Mouse (Mus musculus) hindbrain, embryonic 15.5 days (tissue): ENCODE results near the gene Brd3. TPM values are rescaled to one million over a fixed set of nuclear protein-coding genes. Genes with fewer than 3 reads are reported as not detected.
"Not testable (repeated sequence)": the region's sequence is repeated elsewhere in the genome, so short reads cannot be mapped to it uniquely, and the experiment has no call there.

Source experiments
- ATAC-seq: fragments of 200-750 bp; cut with Nextera tagmentation; 2 replicates; pipeline ENCODE4 v1.8.0; 2017; ENCODE audit warnings: low read depth, moderate number of reproducible peaks, moderate TSS enrichment; ENCODE audit not compliant: low FRiP score
- H3K27ac ChIP-seq: fragments of 300-500 bp; sonication (generic); replicated peaks from 2 replicates; pipeline ENCODE4 v1.5.1; 2015; ENCODE audit warnings: mild to moderate bottlenecking, inconsistent platforms
- H3K27me3 ChIP-seq: fragments of 300-500 bp; sonication (generic); 2 replicates; pipeline ENCODE4 v1.6.1; 2015; ENCODE audit warnings: control low read depth, inconsistent platforms
- H3K36me3 ChIP-seq: fragments of 300-500 bp; sonication (generic); 2 replicates; pipeline ENCODE4 v1.6.1; 2015; ENCODE audit warnings: control low read depth, inconsistent platforms
- H3K4me1 ChIP-seq: fragments of 300-500 bp; sonication (generic); replicated peaks from 2 replicates; pipeline ENCODE4 v1.6.1; 2015; ENCODE audit warnings: control low read depth, inconsistent platforms
- H3K4me2 ChIP-seq: fragments of 300-500 bp; sonication (generic); 2 replicates; pipeline ENCODE4 v1.6.1; 2015; ENCODE audit warnings: moderate library complexity, mild to moderate bottlenecking, inconsistent platforms
- H3K4me3 ChIP-seq: fragments of 300-500 bp; sonication (generic); 2 replicates; pipeline ENCODE4 v1.5.1; 2015; ENCODE audit warnings: mild to moderate bottlenecking, inconsistent platforms
- H3K9ac ChIP-seq: fragments of 300-500 bp; sonication (generic); 2 replicates; pipeline ENCODE4 v1.6.1; 2015; ENCODE audit warnings: inconsistent platforms
- H3K9me3 ChIP-seq: fragments of 300-500 bp; sonication (generic); 2 replicates; pipeline ENCODE4 v1.6.1; 2016; ENCODE audit warnings: control low read depth, inconsistent platforms
- WGBS: fragments of 180-500 bp; shearing (Covaris S2); methylation state at CpG from one replicate; pipeline ENCODE4 v1.1.7; 2015; 5-methylcytosine and 5-hydroxymethylcytosine counted together
- polyA plus RNA-seq: library from polyadenylated mRNA; unstranded; fragments of >200 nt; fragmentation: Nextera tagmentation; extraction: Ambion mirVana; gene quantifications from 2 replicates; pipeline ENCODE4 v1.2.1, GENCODE M21; 2015

Brd3 gene
- polyA plus RNA-seq, 1 experiment from 2014 or later, result 132 TPM

- no peaks in the 10 kb centered on the region for H3K27me3 ChIP-seq
- H3K4me1 ChIP-seq, result peaks cover 20% of the 10 kb centered on the region
- H3K4me2 ChIP-seq, result peak overlapping the region; percentile 71
- peak overlapping the region; percentile 89 for H3K27ac ChIP-seq
- H3K9ac ChIP-seq, result peak overlapping the region; percentile 53
- peaks cover 19% of the 10 kb centered on the region for H3K36me3 ChIP-seq
- peak overlapping the region; percentile 43 for H3K4me3 ChIP-seq
- WGBS, result under 1% methylated on average over 46 of the region's 46 CpGs
- H3K9me3 ChIP-seq, result no peaks in the 10 kb centered on the region
- peak; percentile 99 for ATAC-seq
These were observed 32.5 kb upstream of the Brd3 start for GRCm38 (mm10) chr2:27539772-27540514.

GRCm38 (mm10) chr2:27539336-27539735 lies 31.9 kb upstream of the Brd3 start:
- WGBS, result 27% methylated on average over 5 of the region's 5 CpGs
- peak overlapping the region; percentile 71 for H3K4me2 ChIP-seq
- peak overlapping the region; percentile 25; the same call in 1 of the 2 replicates for H3K9ac ChIP-seq
- no peak for ATAC-seq
- peaks cover 20% of the 10 kb centered on the region for H3K4me1 ChIP-seq
- peaks cover 25% of the 10 kb centered on the region for H3K36me3 ChIP-seq
- H3K27me3 ChIP-seq, result no peaks in the 10 kb centered on the region
- peak overlapping the region; percentile 89 for H3K27ac ChIP-seq
- peak overlapping the region; percentile 43 for H3K4me3 ChIP-seq
- no peaks in the 10 kb centered on the region for H3K9me3 ChIP-seq

DNA sequence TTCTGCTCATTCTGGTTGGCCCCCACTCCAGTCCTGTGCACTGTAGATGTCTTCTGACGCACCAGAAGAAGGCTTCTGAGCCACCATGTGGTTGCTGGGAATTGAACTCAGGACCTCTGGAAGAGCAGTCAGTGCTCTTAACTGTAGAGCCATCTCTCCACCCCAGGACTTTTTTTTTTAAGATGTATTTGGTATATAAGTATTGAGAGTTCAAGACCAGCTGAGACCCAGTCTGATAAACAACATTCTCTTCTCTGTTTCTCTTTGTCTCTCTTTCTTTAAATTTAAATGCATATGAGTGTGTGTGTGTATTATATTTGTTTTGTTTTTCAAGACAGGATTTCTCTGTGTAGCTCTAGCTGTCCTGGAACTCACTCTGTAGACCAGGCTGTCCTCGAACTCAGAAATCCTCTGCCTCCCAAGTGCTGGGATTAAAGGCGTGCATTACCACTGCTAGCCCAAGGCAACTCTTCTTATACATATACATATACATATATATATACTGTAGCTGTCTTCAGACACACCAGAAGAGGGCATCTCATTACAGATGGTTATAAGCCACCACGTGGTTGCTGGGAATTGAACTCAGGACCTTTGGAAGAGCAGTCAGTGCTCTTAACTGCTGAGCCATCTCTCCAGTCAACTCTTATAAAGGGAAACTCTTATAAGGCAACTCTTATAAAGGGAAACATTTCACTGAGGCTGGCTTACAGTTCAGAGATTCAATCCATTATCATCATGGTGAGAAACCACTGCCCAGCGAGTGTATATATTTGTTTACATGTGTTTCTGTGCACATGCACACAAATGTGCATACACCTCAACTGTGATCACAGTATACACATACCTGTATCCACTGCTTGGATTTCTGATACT lies 31.2 kb upstream of the Brd3 start:
- 66% methylated on average over 5 of the region's 5 CpGs for WGBS
- H3K4me3 ChIP-seq, result peak overlapping the region; percentile 43
- not testable (repeated sequence) for H3K9me3 ChIP-seq, ATAC-seq, H3K27me3 ChIP-seq
- H3K4me2 ChIP-seq, result peak overlapping the region; percentile 71
- peaks cover 31% of the 10 kb centered on the region for H3K36me3 ChIP-seq
- peak overlapping the region; percentile 25; the same call in 1 of the 2 replicates for H3K9ac ChIP-seq
- H3K4me1 ChIP-seq, result peaks cover 20% of the 10 kb centered on the region
- peak overlapping the region; percentile 89 for H3K27ac ChIP-seq

GRCm38 (mm10) chr2:27518283-27518682 lies 10.8 kb upstream of the Brd3 start:
- Histone ChIP-seq H3K4me1 (peaks cover 33% of the 10 kb centered on the region), H3K27me3 (no peaks in the 10 kb centered on the region), H3K9ac (no peak overlapping the region), H3K4me3 (no peak overlapping the region), H3K36me3 (peaks cover 26% of the 10 kb centered on the region), H3K9me3 (no peaks in the 10 kb centered on the region), H3K4me2 (no peak overlapping the region), H3K27ac (no peak overlapping the region)
- ATAC-seq, result no peak
- 95% methylated on average over 3 of the region's 3 CpGs for WGBS

- Histone ChIP-seq H3K4me2 (peak overlapping the region; percentile 94), H3K9me3 (no peaks in the 10 kb centered on the region), H3K4me3 (peak overlapping the region; percentile 77), H3K27me3 (no peaks in the 10 kb centered on the region), H3K4me1 (peaks cover 33% of the 10 kb centered on the region), H3K27ac (no peak overlapping the region), H3K36me3 (peaks cover 26% of the 10 kb centered on the region), H3K9ac (peak overlapping the region; percentile 90; the same call in 1 of the 2 replicates)
- no peak for ATAC-seq
- WGBS, result 15% methylated on average over 1 of the region's 1 CpGs
These were observed 8.8 kb upstream of the Brd3 start for GRCm38 (mm10) chr2:27516289-27516688.

- ATAC-seq, result peak; percentile 38
- H3K4me1 ChIP-seq, result peaks cover 33% of the 10 kb centered on the region
- under 1% methylated on average over 40 of the region's 40 CpGs for WGBS
- H3K4me3 ChIP-seq, result peak overlapping the region; percentile 77
- no peaks in the 10 kb centered on the region for H3K27me3 ChIP-seq
- peaks cover 23% of the 10 kb centered on the region for H3K36me3 ChIP-seq
- peak overlapping the region; percentile 94 for H3K4me2 ChIP-seq
- no peaks in the 10 kb centered on the region for H3K9me3 ChIP-seq
- H3K27ac ChIP-seq, result peak overlapping the region; percentile 91
- H3K9ac ChIP-seq, result peak overlapping the region; percentile 90
These were observed 8.1 kb upstream of the Brd3 start for GRCm38 (mm10) chr2:27515341-27516166.

GRCm38 (mm10) chr2:27514639-27515328 lies 7.3 kb upstream of the Brd3 start, which contains the start of gene Wdr5:
Gene Wdr5 (plus strand): TSS chr2:27515157.
- WGBS, result under 1% methylated on average over 57 of the region's 57 CpGs
- no peaks in the 10 kb centered on the region for H3K27me3 ChIP-seq
- H3K27ac ChIP-seq, result peak within 1 kb of the TSS; percentile 91
- H3K4me2 ChIP-seq, result peak within 1 kb of the TSS; percentile 94
- peak within 1 kb of the TSS; percentile 90 for H3K9ac ChIP-seq
- H3K9me3 ChIP-seq, result no peaks in the 10 kb centered on the region
- peaks cover 33% of the 10 kb centered on the region for H3K4me1 ChIP-seq
- peak within 1 kb of the TSS; percentile 77 for H3K4me3 ChIP-seq
- peaks cover 15% of the 10 kb centered on the region for H3K36me3 ChIP-seq
- peak; percentile 94 for ATAC-seq

- WGBS, result 66% methylated on average over 5 of the region's 5 CpGs
- ATAC-seq, result no peak
- Histone ChIP-seq H3K36me3 (peaks cover 6% of the 10 kb centered on the region), H3K4me2 (peak overlapping the region; percentile 94), H3K9ac (peak overlapping the region; percentile 90), H3K27ac (peak overlapping the region; percentile 91), H3K27me3 (no peaks in the 10 kb centered on the region), H3K4me1 (peaks cover 33% of the 10 kb centered on the region), H3K9me3 (no peaks in the 10 kb centered on the region), H3K4me3 (peak overlapping the region; percentile 77)
These were observed 6.4 kb upstream of the Brd3 start for GRCm38 (mm10) chr2:27513861-27514260.

DNA sequence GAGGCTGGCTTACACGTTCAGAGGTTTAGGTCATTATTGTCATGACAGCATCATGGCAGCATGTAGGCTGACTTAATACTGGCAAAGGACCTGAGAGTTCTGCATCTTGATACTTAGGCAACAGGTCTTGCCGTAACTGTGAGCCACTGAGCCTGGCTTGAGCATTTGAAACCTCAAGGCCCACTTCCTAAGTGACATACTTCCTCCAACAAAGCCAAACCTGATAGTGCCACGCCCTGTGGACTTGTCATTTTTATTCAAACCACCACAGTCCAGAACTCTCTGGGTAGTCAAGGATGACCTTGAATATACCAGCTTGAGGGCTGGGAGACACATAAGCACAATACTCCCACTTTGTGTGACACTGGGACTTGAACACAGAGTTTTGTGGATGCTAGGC lies 5.4 kb upstream of the Brd3 start:
- WGBS, result 97% methylated on average over 3 of the region's 3 CpGs
- H3K27ac ChIP-seq, result no peak overlapping the region
- ATAC-seq, result no peak

DNA sequence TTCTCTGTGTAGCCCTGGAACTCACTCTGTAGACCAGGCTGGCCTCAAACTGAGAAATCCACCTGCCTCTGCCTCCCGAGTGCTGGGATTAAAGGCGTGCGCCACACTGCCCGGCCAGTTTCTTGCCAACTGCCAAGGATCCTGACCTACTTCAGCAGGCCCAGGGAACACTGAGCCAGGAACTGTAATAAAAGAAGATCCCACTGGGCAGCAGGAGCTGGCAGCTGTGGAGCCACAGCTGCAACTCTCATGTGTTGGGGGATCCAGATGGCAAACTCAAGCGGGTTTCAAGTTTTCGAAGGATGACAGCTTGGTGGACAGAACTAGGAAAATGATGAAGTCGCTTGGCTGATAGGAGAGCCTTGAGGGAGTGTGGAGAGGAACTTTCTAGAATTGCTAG lies 3.2 kb upstream of the Brd3 start:
- no peak overlapping the region for H3K4me3 ChIP-seq

More for the DNA sequence above, 5.4 kb upstream of the Brd3 start:
- Histone ChIP-seq H3K4me3 (no peak overlapping the region), H3K9ac (no peak overlapping the region), H3K4me2 (no peak overlapping the region), H3K27me3 (no peaks in the 10 kb centered on the region), H3K9me3 (no peaks in the 10 kb centered on the region), H3K4me1 (peaks cover 33% of the 10 kb centered on the region), H3K36me3 (no peaks in the 10 kb centered on the region)

DNA sequence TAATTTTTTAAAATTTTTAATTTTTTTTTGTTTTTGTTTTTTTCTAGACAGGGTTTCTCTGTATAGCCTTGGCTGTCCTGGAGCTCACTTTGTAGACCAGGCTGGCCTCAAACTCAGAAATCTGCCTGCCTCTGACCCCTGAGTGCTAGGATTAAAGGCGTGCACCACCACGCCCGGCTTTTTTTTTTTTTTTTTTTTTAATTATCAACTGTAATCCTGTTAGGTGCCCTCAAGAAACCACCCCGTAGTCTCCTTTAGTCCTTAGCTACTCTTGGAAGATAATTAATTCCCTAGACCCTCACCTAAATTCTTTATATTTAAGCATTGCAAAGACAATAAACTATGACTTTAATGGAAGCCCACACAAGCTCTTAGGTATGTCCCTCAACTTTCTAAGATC lies 804 bp downstream of the Brd3 start:
- H3K27me3 ChIP-seq, H3K9ac ChIP-seq, H3K4me1 ChIP-seq, H3K4me2 ChIP-seq, H3K36me3 ChIP-seq, H3K4me3 ChIP-seq, H3K9me3 ChIP-seq, H3K27ac ChIP-seq, ATAC-seq: not testable (repeated sequence)
- WGBS, result 92% methylated on average over 4 of the region's 4 CpGs

More for the DNA sequence above, 3.2 kb upstream of the Brd3 start:
- Histone ChIP-seq H3K4me1 (peaks cover 14% of the 10 kb centered on the region), H3K9ac (no peak overlapping the region), H3K9me3 (no peaks in the 10 kb centered on the region), H3K4me2 (no peak overlapping the region), H3K27me3 (no peaks in the 10 kb centered on the region), H3K27ac (no peak overlapping the region), H3K36me3 (no peaks in the 10 kb centered on the region)
- 91% methylated on average over 7 of the region's 7 CpGs for WGBS
- no peak for ATAC-seq
